Mouse (Mus musculus) kidney, embryonic 14.5 days (tissue): ENCODE results near the gene Ets1. TPM values are rescaled to one million over a fixed set of nuclear protein-coding genes. Genes with fewer than 3 reads are reported as not detected.
A peak's percentile ranks its signal among the peaks of the same experiment; 100 is the strongest.

Experiments used
- ATAC-seq: fragments of 200-750 bp; cut with Nextera tagmentation; 2 replicates; pipeline ENCODE4 v1.8.0; 2017; ENCODE audit warnings: moderate number of reproducible peaks, mild to moderate bottlenecking, moderate TSS enrichment, moderate library complexity; ENCODE audit not compliant: low FRiP score, low TSS enrichment
- H3K27ac ChIP-seq: fragments of 300-500 bp; sonication (generic); 2 replicates; pipeline ENCODE4 v1.5.1; 2014; ENCODE audit warnings: low read depth, mild to moderate bottlenecking, low read length, moderate library complexity, mixed read lengths
- H3K27me3 ChIP-seq: fragments of 300-500 bp; sonication (generic); 2 replicates; pipeline ENCODE4 v1.6.1; 2014; ENCODE audit warnings: mild to moderate bottlenecking, low read length; ENCODE audit not compliant: control insufficient read depth, insufficient read depth
- H3K36me3 ChIP-seq: fragments of 300-500 bp; sonication (generic); 2 replicates; pipeline ENCODE4 v1.6.1; 2014; ENCODE audit warnings: low read length, mixed read lengths; ENCODE audit not compliant: control insufficient read depth, insufficient read depth
- H3K4me1 ChIP-seq: fragments of 300-500 bp; sonication (generic); 2 replicates; pipeline ENCODE4 v1.6.1; 2014; ENCODE audit warnings: low read length, mixed read lengths; ENCODE audit not compliant: control insufficient read depth, insufficient read depth
- H3K4me2 ChIP-seq: fragments of 300-500 bp; sonication (generic); replicated peaks from 2 replicates; pipeline ENCODE4 v1.6.1; 2014; ENCODE audit warnings: low read depth, mild to moderate bottlenecking, low read length
- H3K4me3 ChIP-seq: fragments of 300-500 bp; sonication (generic); 2 replicates; pipeline ENCODE4 v1.5.1; 2014; ENCODE audit warnings: mild to moderate bottlenecking, low read length
- H3K9ac ChIP-seq: fragments of 300-500 bp; sonication (generic); 2 replicates; pipeline ENCODE4 v1.6.1; 2014; ENCODE audit warnings: low read depth, mild to moderate bottlenecking, low read length, moderate library complexity
- H3K9me3 ChIP-seq: fragments of 300-500 bp; sonication (generic); 2 replicates; pipeline ENCODE4 v1.6.1; 2016; ENCODE audit warnings: low read length; ENCODE audit not compliant: control insufficient read depth
- WGBS: fragments of 180-500 bp; shearing (Covaris S2); extraction: QIAGEN DNeasy Blood & Tissue Kit; methylation state at CpG from one replicate; pipeline ENCODE4 v1.1.7; 2014; 5-methylcytosine and 5-hydroxymethylcytosine counted together
- polyA plus RNA-seq: library from polyadenylated mRNA; unstranded; fragments of >200 nt; fragmentation: Nextera tagmentation; extraction: Ambion mirVana; gene quantifications from 2 replicates; pipeline ENCODE4 v1.2.1, GENCODE M21; 2014

Ets1 gene
- polyA plus RNA-seq, 1 experiment from 2014 or later = 58.0 TPM

GRCm38 (mm10) chr9:32700091-32700905, 64.3 kb downstream of the Ets1 start:
- H3K4me1 ChIP-seq = peaks cover 12% of the 10 kb centered on the region
- peaks cover 3% of the 10 kb centered on the region; the same call in 1 of the 2 replicates for H3K36me3 ChIP-seq
- no peaks in the 10 kb centered on the region for H3K9me3 ChIP-seq
- H3K4me2 ChIP-seq = peak overlapping the region; percentile 19; the same call in 1 of the 2 replicates
- H3K4me3 ChIP-seq = no peak overlapping the region
- H3K27ac ChIP-seq = no peak overlapping the region
- no peaks in the 10 kb centered on the region for H3K27me3 ChIP-seq
- no peak for ATAC-seq
- WGBS = 70% methylated on average over 7 of the region's 7 CpGs
- no peak overlapping the region for H3K9ac ChIP-seq

GRCm38 (mm10) chr9:32701126-32701997, 65.3 kb downstream of the Ets1 start:
- peaks cover 9% of the 10 kb centered on the region for H3K4me1 ChIP-seq
- H3K4me3 ChIP-seq = no peak overlapping the region
- H3K27me3 ChIP-seq = no peaks in the 10 kb centered on the region
- peak overlapping the region; percentile 19; the same call in 1 of the 2 replicates for H3K4me2 ChIP-seq
- no peak for ATAC-seq
- 82% methylated on average over 20 of the region's 20 CpGs for WGBS
- no peaks in the 10 kb centered on the region for H3K9me3 ChIP-seq
- H3K27ac ChIP-seq = no peak overlapping the region
- no peak overlapping the region for H3K9ac ChIP-seq
- H3K36me3 ChIP-seq = peaks cover 3% of the 10 kb centered on the region; the same call in 1 of the 2 replicates

- H3K27ac ChIP-seq = no peak overlapping the region
- H3K9ac ChIP-seq = 0 out of 2 replicates have a peak overlapping the region, but pooled peaks have one; percentile 7
- ATAC-seq = no peak
- H3K9me3 ChIP-seq = no peaks in the 10 kb centered on the region
- no peak overlapping the region for H3K4me2 ChIP-seq
- H3K27me3 ChIP-seq = no peaks in the 10 kb centered on the region
- H3K4me1 ChIP-seq = peaks cover 12% of the 10 kb centered on the region
- H3K4me3 ChIP-seq = no peak overlapping the region
- peaks cover 3% of the 10 kb centered on the region; the same call in 1 of the 2 replicates for H3K36me3 ChIP-seq
- WGBS = 70% methylated on average over 2 of the region's 2 CpGs
These were observed 65.9 kb downstream of the Ets1 start for GRCm38 (mm10) chr9:32701998-32702305.

- H3K4me3 ChIP-seq = no peak overlapping the region
- no peak overlapping the region for H3K27ac ChIP-seq
- peaks cover 15% of the 10 kb centered on the region for H3K4me1 ChIP-seq
- 46% methylated on average over 4 of the region's 4 CpGs for WGBS
- ATAC-seq = no peak
- H3K36me3 ChIP-seq = peaks cover 3% of the 10 kb centered on the region; the same call in 1 of the 2 replicates
- no peaks in the 10 kb centered on the region for H3K27me3 ChIP-seq
- no peak overlapping the region for H3K9ac ChIP-seq
- H3K9me3 ChIP-seq = no peaks in the 10 kb centered on the region
- H3K4me2 ChIP-seq = no peak overlapping the region
These were observed 66.9 kb downstream of the Ets1 start for GRCm38 (mm10) chr9:32702836-32703395.

GRCm38 (mm10) chr9:32703976-32704745, 68.1 kb downstream of the Ets1 start:
- Histone ChIP-seq H3K27me3 (no peaks in the 10 kb centered on the region), H3K4me3 (no peak overlapping the region), H3K4me2 (no peak overlapping the region), H3K27ac (no peak overlapping the region), H3K4me1 (peaks cover 25% of the 10 kb centered on the region), H3K9me3 (no peaks in the 10 kb centered on the region), H3K36me3 (peaks cover 3% of the 10 kb centered on the region; the same call in 1 of the 2 replicates), H3K9ac (no peak overlapping the region)
- no peak for ATAC-seq
- 78% methylated on average over 7 of the region's 7 CpGs for WGBS

- peaks cover 43% of the 10 kb centered on the region for H3K4me1 ChIP-seq
- no peak overlapping the region for H3K4me2 ChIP-seq
- no peak overlapping the region for H3K27ac ChIP-seq
These were observed 69.9 kb downstream of the Ets1 start for GRCm38 (mm10) chr9:32705827-32706478.

GRCm38 (mm10) chr9:32707436-32707835, 71.4 kb downstream of the Ets1 start:
- Histone ChIP-seq H3K4me3 (no peak overlapping the region), H3K9ac (no peak overlapping the region), H3K4me2 (no peak overlapping the region), H3K27ac (no peak overlapping the region), H3K27me3 (no peaks in the 10 kb centered on the region), H3K4me1 (peaks cover 48% of the 10 kb centered on the region), H3K9me3 (no peaks in the 10 kb centered on the region), H3K36me3 (no peaks in the 10 kb centered on the region)
- WGBS = 69% methylated on average over 3 of the region's 3 CpGs
- ATAC-seq = no peak

More at GRCm38 (mm10) chr9:32705827-32706478, 69.9 kb downstream of the Ets1 start:
- Histone ChIP-seq H3K36me3 (no peaks in the 10 kb centered on the region), H3K4me3 (no peak overlapping the region), H3K9me3 (no peaks in the 10 kb centered on the region), H3K9ac (no peak overlapping the region), H3K27me3 (no peaks in the 10 kb centered on the region)
- WGBS = 70% methylated on average over 9 of the region's 9 CpGs
- no peak for ATAC-seq

GRCm38 (mm10) chr9:32708491-32708890, 72.5 kb downstream of the Ets1 start:
- ATAC-seq = no peak
- Histone ChIP-seq H3K4me3 (no peak overlapping the region), H3K4me2 (no peak overlapping the region), H3K9ac (no peak overlapping the region), H3K4me1 (peaks cover 50% of the 10 kb centered on the region), H3K9me3 (no peaks in the 10 kb centered on the region), H3K36me3 (no peaks in the 10 kb centered on the region), H3K27me3 (no peaks in the 10 kb centered on the region), H3K27ac (no peak overlapping the region; the same call in 1 of the 2 replicates)
- 76% methylated on average over 6 of the region's 6 CpGs for WGBS
